Mouse (Mus musculus) layer of hippocampus, postnatal 36 days (tissue): ENCODE measurements around the gene Msl2. TPM values are rescaled to one million over a fixed set of nuclear protein-coding genes. Genes with fewer than 3 reads are reported as not detected.
A peak's percentile ranks its signal among the peaks of the same experiment; 100 is the strongest.

Experiments
- DNase-seq, 2 experiments: peaks; one replicate each; pipeline ENCODE4 v3.0.0; 2022
- total RNA-seq, 2 experiments: library from RNA; stranded (reverse); gene quantifications; 2 replicates each; pipeline ENCODE4 v1.2.3; 2021

Msl2 gene
- total RNA-seq = 10 to 100 TPM; 68.7 to 68.9 TPM

GRCm38 (mm10) chr9:101073987-101074331 lies at the start of gene Msl2:
TSS of gene Msl2 (plus strand) at chr9:101074101.
- DNase-seq = no peak

DNA sequence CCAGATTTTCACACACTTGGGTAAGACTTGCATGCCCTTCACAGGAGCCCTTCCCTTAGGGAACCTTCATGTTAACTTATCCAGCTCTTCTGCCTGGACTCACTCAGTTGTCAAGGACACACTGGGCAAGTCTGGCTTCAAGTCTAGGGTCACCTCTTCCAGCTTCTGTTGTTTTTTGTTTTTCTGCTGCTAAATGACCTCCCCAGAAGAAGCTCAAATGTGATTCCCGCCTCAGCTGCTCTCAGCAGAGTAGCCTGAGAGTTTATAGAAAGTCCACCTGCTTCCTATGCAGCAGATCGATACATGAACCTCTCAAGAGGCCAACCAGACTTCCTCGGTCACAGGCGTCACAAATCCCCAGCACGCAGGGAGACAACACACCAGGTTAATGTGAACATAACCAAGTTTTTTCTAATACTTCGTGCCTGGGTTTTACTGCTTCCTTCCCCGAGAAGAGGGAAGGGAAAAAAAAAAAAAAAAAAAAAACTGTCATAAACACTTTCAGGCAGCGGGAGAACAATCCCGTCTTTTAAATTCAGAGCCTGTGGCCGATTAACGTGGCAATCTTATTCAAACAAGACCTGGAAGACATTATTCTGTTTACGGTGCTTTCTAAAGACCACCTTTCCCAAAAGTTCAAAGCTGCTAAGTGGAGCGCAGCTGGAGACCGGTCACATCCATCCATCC lies 40.0 kb upstream of the Msl2 start:
- no peak for DNase-seq

DNA sequence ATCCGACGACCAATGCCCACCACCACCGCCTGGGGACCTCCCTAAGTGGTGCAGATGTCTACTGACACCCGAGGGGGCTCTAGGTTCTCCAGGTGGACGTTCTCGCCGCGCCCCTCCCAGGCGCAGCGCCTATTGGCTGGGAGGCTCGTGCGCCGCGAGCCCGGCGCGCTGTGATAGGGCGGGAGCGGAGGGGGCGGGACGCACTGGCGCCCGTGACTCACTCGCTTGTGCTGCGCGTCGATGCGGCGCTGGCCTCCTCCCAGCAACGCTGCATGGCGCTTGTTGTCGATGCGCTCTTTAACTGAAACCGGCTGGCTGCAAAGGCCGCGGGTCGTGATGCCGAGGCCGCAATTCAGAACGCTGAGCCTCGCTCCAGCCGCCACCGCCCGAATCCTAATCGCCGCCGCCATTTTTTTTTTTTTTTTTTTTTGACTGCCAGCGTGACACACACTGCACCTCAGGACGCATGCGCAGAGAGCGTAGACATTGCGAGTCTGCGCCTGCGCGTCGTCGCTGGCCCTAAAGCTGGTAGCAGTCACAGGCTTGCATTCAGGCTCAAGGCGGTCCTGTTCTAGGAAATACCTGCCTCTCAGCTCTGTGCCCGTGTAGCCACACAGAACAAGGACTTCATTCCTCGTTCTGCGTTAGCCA lies 39.3 kb upstream of the Msl2 start, which contains the start of gene Pccb:
TSS of gene Pccb (minus strand) at position 451 of the 651 bp plus-strand sequence.
- peak; percentile 91 to 92 for DNase-seq

- no peak for DNase-seq
Observed at GRCm38 (mm10) chr9:101035836-101036596, 37.9 kb upstream of the Msl2 start.

GRCm38 (mm10) chr9:101036876-101037275 lies 37.0 kb upstream of the Msl2 start:
- DNase-seq = no peak

- DNase-seq = no peak
Observed at GRCm38 (mm10) chr9:101037396-101037795, 36.5 kb upstream of the Msl2 start.

GRCm38 (mm10) chr9:101038634-101039033 lies 35.3 kb upstream of the Msl2 start:
- DNase-seq = no peak

DNA sequence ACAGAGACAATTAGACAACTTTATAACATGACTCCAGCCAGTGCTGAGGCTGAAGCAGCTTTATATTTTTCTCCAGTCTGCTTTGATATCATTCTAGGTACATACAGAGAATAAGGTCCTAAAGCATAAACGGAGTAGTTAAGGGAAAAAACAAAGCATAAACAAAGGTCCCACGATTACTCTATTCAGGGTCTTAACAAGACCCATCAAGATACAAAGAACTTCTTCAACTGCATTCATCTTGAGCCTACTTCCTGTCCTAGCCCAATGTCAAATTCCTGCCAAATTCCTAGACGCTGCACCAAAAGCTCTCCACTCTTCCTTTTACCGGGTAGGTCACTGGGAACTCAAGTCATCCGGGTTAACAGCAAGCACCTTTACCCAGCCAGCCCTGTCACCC lies 32.4 kb upstream of the Msl2 start:
- no peak for DNase-seq

DNA sequence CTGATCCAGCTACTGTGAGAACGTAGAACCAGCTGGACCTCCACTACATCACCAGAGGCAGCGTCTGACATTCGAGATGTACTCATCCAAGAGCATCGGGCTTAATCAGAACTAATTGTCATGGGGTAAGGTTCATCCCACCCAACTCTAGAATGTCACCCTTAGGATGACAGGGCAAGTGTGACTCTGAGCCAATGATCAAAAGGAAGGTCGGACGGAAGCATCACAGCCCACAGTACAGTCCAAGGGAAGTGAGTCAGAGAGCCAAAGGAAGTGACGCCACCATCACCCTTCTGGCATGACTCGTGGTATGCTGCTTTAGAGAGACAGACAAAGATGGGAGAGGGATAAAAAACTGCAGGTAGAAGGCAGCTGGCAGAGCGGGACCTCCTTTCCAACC lies 31.7 kb upstream of the Msl2 start:
- no peak for DNase-seq

GRCm38 (mm10) chr9:101045710-101046338 lies 28.1 kb upstream of the Msl2 start:
- no peak for DNase-seq

DNA sequence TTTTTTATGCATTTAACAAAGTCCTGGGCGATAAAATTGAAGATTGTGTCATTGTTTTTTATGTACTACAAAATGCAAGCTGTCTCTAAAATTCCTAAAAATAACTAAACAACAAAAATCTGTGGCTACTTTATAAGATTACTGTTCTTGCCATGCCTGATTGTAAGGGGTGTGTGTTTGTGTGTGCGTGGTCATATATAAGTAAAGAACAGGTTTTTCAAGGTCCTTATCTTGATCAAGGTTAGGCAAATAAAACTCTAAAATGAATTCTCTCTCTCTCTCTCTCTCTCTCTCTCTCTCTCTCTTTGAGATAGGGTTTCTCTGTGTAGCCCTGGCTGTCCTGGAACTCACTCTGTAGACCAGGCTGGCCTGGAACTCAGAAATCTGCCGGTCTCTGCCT lies 21.9 kb upstream of the Msl2 start:
- DNase-seq = no peak

DNA sequence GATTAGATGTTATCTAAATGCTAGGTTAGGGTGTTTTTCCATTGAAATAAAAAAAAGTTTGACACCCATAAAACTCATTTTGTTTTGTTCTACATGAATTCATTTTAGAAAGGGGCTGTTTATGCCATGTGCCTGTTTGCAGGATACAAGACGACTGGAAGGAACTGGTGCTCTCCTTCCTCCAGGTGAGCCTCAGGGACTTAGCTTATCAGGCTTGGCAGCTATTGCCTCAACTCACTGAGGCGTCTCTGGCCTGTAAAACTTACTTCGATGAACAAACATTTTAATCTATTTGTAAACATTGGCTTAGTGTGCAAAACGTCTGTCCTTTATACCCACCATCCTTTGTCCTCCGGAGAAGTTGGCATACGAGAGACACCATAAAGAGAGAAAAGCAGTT lies 21.2 kb upstream of the Msl2 start:
- DNase-seq = no peak

DNA sequence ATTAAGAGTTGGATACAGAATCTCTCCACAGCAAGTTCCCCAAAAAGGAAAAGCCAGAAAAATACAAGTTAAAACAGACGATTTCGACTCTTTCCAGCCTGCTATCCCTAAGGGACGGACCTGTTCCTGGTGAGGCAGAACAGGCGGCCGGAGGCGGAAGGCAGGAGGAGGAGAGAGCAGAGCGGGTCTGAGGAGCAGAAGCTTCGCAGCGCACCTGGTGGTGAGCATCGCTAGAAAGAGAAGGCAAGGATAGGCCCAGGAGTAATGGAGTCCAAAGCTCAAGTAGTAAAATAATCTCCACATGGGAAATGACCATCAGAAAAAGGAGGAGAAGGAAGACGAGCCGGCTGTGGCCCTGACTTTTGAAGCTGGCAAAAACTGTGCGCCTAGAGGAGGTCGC lies 20.6 kb upstream of the Msl2 start:
- no peak for DNase-seq

GRCm38 (mm10) chr9:101057156-101057555 lies 16.7 kb upstream of the Msl2 start:
- no peak for DNase-seq

- DNase-seq = no peak
Observed at GRCm38 (mm10) chr9:101061035-101061434, 12.9 kb upstream of the Msl2 start.

DNA sequence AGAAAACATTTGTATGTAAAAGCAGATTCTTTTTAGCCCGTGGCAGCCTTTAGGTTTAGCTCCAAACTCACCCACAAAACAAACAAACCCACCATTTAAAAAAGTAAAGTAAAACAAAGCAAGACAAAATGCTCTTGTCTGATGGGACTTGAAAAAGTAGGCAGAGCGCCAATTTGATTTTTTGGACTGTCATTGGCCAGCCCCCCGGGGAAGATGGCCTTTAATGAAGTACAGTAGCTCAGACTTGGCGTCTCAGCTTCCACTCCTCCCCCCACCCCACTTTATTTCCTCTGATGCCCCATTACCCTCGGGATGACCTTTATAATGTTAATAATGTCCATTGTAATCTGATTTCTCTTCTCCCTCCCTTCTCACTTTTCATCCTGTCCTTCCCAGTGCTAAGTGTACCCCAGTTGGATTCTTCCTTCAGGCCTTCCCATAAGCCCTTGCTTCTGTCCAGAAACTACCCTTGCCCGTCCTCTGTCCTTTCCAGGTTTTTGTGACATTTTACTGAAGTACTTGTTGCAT lies 11.6 kb upstream of the Msl2 start:
- no peak for DNase-seq

- no peak for DNase-seq
Observed at GRCm38 (mm10) chr9:101065076-101065602, 8.8 kb upstream of the Msl2 start.

DNA sequence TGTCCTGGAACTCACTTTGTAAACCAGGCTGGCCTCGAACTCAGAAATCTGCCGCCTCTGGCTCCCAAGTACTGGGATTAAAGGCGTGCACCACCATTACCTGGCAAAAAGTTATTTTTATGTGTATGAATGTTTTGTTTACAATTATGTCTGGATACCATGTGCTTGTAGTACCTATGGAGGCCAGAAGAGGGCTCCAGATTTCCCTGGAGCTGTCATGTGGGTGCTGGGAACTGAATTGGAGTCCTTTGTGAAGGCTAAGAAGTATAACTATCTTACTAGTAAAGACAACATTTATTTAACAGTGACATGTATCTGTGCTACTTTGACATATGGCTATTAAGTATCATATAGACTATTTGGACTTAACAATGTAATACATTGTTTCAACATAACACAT lies 4.1 kb upstream of the Msl2 start:
- no peak for DNase-seq

DNA sequence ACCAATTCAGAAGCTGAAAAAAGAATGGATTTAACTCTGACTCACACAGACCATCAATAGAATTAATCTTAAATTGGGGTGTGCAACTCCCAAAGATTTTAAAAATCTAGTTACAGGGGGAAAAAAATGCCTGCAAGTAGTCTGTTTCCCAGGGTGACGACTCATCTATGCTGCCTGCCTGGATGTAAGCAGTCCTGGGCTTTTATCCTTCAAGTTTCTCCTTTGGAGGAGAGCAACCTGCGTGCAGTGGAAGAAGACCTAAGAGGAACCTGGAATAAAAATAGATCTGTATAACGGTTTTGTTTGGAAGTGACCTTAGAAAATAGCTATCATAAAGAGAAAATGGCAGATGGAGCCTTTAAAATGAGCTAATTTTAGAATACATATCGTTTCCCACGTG lies 1.4 kb upstream of the Msl2 start:
- DNase-seq = no peak

DNA sequence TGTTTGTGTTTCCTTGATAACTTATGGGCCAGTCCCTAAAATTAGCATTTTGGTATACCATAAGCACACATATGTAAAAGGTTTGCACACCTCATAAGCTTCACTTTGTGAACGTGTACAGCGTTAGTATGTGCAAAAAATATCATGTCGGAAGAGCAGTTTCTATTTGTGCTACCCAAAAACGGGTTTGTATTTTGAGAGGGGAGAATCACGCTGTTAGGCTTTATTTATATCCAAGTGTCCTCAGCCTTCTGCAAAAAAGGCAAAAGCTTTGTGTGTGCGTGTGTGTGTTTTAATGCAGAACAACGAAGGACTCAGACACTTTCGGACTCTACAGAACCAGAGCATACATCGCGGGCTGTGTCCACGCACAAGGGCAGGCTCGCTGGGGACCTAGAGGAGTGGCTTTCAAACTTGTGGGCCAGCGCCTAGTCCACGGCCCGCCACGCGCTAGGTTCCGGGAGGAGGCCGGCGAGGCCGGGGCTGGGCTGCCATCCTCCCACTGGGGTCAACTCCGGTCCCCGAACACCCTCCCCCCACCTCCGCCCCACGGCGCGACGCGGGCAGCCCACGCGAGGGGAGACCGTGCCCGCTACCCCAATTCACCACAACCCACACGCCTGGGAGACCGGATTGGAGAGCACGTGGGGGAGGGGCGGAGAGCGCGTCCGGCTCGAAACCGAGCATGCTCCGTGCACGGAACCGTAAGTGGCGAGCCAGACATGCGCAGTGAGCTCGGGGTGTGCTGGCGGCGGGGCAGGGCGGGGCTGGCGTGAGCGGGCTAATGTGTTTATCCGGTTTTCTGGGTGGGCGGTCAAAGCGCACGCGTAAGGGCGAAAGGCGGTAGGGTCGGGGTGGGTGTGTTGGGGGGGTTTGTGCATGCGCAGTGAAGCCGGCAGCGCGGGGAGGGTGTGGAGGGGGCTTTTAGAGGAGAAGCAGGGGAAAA lies 587 bp upstream of the Msl2 start:
- DNase-seq = peak; percentile 99

DNA sequence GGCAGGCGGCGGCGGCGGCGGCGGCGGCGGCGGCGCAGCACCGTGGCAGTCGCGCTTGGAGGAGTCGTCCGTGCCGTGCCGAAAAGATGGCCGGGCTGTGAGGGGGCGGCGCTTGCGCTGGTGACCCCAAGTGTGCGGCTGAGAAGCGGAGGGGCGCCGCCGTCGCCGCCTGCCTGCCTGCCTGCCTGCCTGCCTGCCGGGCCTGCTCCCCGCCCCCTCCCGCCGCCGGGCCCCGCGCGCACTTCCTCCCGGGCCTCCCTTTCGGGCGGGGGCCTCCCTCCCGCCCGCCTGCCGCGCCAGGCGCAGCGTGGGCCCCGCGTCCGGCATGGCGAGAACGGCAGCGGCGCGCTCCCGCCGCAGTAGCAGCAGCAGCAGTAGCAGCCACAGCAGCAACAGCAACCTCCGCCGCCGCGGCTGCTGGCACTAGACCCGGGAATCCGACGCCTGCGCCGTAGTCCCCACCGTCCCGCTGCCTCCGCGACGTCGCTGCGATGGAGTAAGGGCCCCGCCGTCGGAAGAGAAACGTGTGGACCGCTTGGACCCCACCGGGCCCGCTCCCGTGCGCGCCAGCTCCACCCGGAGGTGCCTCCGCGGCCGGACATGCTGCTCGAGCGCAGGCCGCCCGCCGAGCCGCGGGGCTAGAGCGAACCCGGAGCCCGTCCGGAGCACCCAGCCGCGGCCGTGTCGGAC lies 576 bp downstream of the Msl2 start:
- DNase-seq = peak; percentile 82 to 85
